ENCODE assay signal across 23 mouse cellular contexts in the genomic region with DNA sequence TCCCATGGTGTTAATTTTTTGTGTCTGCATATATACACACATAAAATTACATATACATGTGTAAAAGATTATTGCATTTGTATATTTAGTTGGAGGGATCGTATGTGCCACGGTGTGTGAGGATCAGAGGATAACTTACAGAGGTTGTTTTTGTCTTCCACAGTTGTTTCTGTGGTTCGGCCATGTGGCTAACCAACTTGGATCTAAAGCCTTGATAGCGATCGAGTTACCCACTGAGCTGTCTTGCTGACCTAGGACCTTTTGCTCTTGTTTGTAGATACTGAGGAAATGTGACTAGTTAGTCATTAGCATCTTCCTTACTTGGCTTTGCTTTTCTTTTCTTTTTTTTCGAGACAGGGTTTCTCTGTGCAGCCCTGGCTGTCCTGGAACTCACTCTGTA. TPM values are rescaled to one million over a fixed set of nuclear protein-coding genes. Genes with fewer than 3 reads are reported as not detected.
DNase-seq lines count a peak whose midpoint lies in the region; ATAC-seq and TF ChIP-seq lines count a peak whose summit lies in the region.
"Had no signal": no experiment of that assay in that cellular context is flagged by ENCODE, and none has a peak within 500 bp of the region (broad histone marks: within the 10 kb centered on the region; RNA-seq: fewer than 3 reads in every experiment).

No protein-coding gene starts in this region.

- TF ChIP-seq EP300 in liver, postnatal 0 days (IDR thresholded peaks at IDR 0.05; ENCODE audit: low read depth), result no peak
- no peak for TF ChIP-seq EP300 in MEL (IDR thresholded peaks at IDR 0.05; ENCODE audit: low read depth in 1 of 2, low read length in 2 of 2)

- no peaks in the 10 kb centered on the region for H3K27me3 ChIP-seq in liver, embryonic 13.5 days
- no peaks in the 10 kb centered on the region for H3K27me3 ChIP-seq in liver, postnatal 0 days (ENCODE audit: insufficient read depth, low read length)
- H3K27me3 ChIP-seq in MEL (ENCODE audit: control insufficient read depth in 1 of 2, insufficient read depth in 2 of 2, low read length in 2 of 2), result no peaks in the 10 kb centered on the region
- no peaks in the 10 kb centered on the region for H3K27me3 ChIP-seq in small intestine, adult 2 months (ENCODE audit: control insufficient read depth, insufficient read depth, low read length)
- H3K27me3 ChIP-seq: embryonic facial prominence, embryonic 15.5 days; heart, embryonic 15.5 days; hindbrain, embryonic 13.5 days had no signal

- peak overlapping the region; percentile 18; the same call in 1 of the 2 replicates for H3K27ac ChIP-seq in liver, embryonic 13.5 days
- no peak overlapping the region for H3K27ac ChIP-seq in liver, postnatal 0 days (ENCODE audit: low read depth)
- H3K27ac ChIP-seq in MEL (ENCODE audit: control insufficient read depth, low read depth, low read length), result peak overlapping the region; percentile 62; the same call in 1 of the 2 replicates
- peak overlapping the region; percentile 2; the same call in 1 of the 2 replicates for H3K27ac ChIP-seq in small intestine, adult 2 months (ENCODE audit: insufficient read depth, low read depth, low read length)
- H3K27ac ChIP-seq: forebrain, embryonic 10.5 days; heart, adult 2 months; heart, embryonic 15.5 days; hindbrain, embryonic 13.5 days; hindbrain, postnatal 0 days had no signal

- no peak overlapping the region for H3K9ac ChIP-seq in liver, embryonic 13.5 days
- no peak overlapping the region for H3K9ac ChIP-seq in liver, postnatal 0 days (replicated peaks)
- H3K9ac ChIP-seq in MEL (ENCODE audit: control insufficient read depth, low read depth, low read length, poor library complexity, severe bottlenecking), result no peak overlapping the region
- H3K9ac ChIP-seq: embryonic facial prominence, embryonic 15.5 days; heart, embryonic 15.5 days; hindbrain, embryonic 13.5 days had no signal

- no peak for DNase-seq in liver, embryonic 13.5 days
- no peak for DNase-seq in liver, postnatal 0 days
- DNase-seq in MEL (ENCODE audit: low read depth, low spot score), result peak; percentile 24
- no peak for DNase-seq in neural tube, embryonic 10.5 days (ENCODE audit: extremely low spot score, low spot score)
- no peak for DNase-seq in heart, adult 11 months
- DNase-seq: adrenal gland, postnatal 10 days; cerebellum, adult 11 months; cerebellum, adult 8-10 months; cerebellum, postnatal 14 days; embryo, embryonic 11 days; gastrocnemius, postnatal 10 days; heart, adult 2 months; heart, postnatal 14 days had no signal

- peaks cover 39% of the 10 kb centered on the region for H3K79me2 ChIP-seq in MEL (ENCODE audit: control insufficient read depth, insufficient read depth, low read length, poor library complexity)

- no peak overlapping the region for H3K4me2 ChIP-seq in liver, embryonic 13.5 days
- H3K4me2 ChIP-seq in liver, postnatal 0 days (ENCODE audit: low read depth, low read length), result no peak overlapping the region
- H3K4me2 ChIP-seq: embryonic facial prominence, embryonic 15.5 days; heart, embryonic 11.5 days; heart, embryonic 15.5 days; hindbrain, embryonic 13.5 days had no signal

- TF ChIP-seq POLR2A in MEL (IDR thresholded peaks at IDR 0.05; ENCODE audit: control insufficient read depth in 1 of 2, insufficient read depth in 1 of 2, low read depth in 1 of 2, low read length in 2 of 2, poor library complexity in 1 of 2), result no peak
- no peak for TF ChIP-seq POLR2A in small intestine, adult 2 months (IDR thresholded peaks at IDR 0.05; ENCODE audit: low read depth, low read length)

- no peak for TF ChIP-seq RAD21 in MEL (IDR thresholded peaks at IDR 0.05; ENCODE audit: low read depth, low read length)

- no peak overlapping the region for H3K4me3 ChIP-seq in liver, embryonic 13.5 days (replicated peaks)
- no peak overlapping the region for H3K4me3 ChIP-seq in liver, postnatal 0 days (ENCODE audit: low read depth, low read length)
- no peak overlapping the region for H3K4me3 ChIP-seq in MEL (ENCODE audit: control insufficient read depth in 1 of 2, insufficient read depth in 1 of 2, low read depth in 2 of 2, low read length in 2 of 2)
- H3K4me3 ChIP-seq in small intestine, adult 2 months (ENCODE audit: low read depth, low read length), result no peak overlapping the region
- H3K4me3 ChIP-seq: embryonic facial prominence, embryonic 15.5 days; erythroblast, embryonic 14.5 days; forebrain, embryonic 10.5 days; heart, adult 2 months; heart, embryonic 15.5 days; hindbrain, embryonic 13.5 days had no signal

- H3K4me1 ChIP-seq in liver, embryonic 13.5 days (replicated peaks), result peaks cover 94% of the 10 kb centered on the region
- peaks cover 42% of the 10 kb centered on the region for H3K4me1 ChIP-seq in liver, postnatal 0 days (ENCODE audit: insufficient read depth)
- H3K4me1 ChIP-seq in MEL (ENCODE audit: control insufficient read depth in 1 of 2, insufficient read depth in 2 of 2, low read length in 2 of 2), result peaks cover 3 to 14% of the 10 kb centered on the region in 2 experiments
- H3K4me1 ChIP-seq in small intestine, adult 2 months (ENCODE audit: control insufficient read depth, insufficient read depth, insufficient read length, low read length), result peaks cover 23% of the 10 kb centered on the region

- H3K36me3 ChIP-seq in liver, embryonic 13.5 days, result peaks cover 9% of the 10 kb centered on the region; the same call in 1 of the 2 replicates
- H3K36me3 ChIP-seq in liver, postnatal 0 days (replicated peaks; ENCODE audit: insufficient read depth, low read length), result no peaks in the 10 kb centered on the region
- H3K36me3 ChIP-seq in MEL (ENCODE audit: control insufficient read depth in 1 of 2, insufficient read depth in 2 of 2, low read length in 2 of 2), result peaks cover 2 to 16% of the 10 kb centered on the region in 2 experiments
- no peaks in the 10 kb centered on the region; the same call in none of the 2 replicates for H3K36me3 ChIP-seq in small intestine, adult 2 months (ENCODE audit: control insufficient read depth, insufficient read depth, low read length)
- H3K36me3 ChIP-seq: heart, embryonic 15.5 days; hindbrain, embryonic 13.5 days had no signal

- TF ChIP-seq CTCF in liver, postnatal 0 days (IDR thresholded peaks at IDR 0.05; ENCODE audit: low read depth), result no peak
- TF ChIP-seq CTCF in MEL (IDR thresholded peaks at IDR 0.05 in 2 of 3, conservative IDR thresholded peaks at IDR 0.05 in 1 of 3; ENCODE audit: control insufficient read depth in 1 of 3, insufficient read depth in 1 of 3, low read depth in 2 of 3, low read length in 3 of 3, poor library complexity in 1 of 3, severe bottlenecking in 1 of 3), result no peak
- TF ChIP-seq CTCF in small intestine, adult 2 months (IDR thresholded peaks at IDR 0.05; ENCODE audit: extremely low read depth, insufficient read length, insufficient replicate concordance, low read depth, low read length), result no peak

- no peak for ATAC-seq in liver, embryonic 13.5 days (ENCODE audit: low read depth)
- ATAC-seq in liver, postnatal 0 days, result no peak
- peak; percentile 38 for ATAC-seq in inflammation-experienced regulatory T-cells, adult 6 months
- ATAC-seq: forebrain, embryonic 16.5 days; hindbrain, postnatal 0 days had no signal

- no peaks in the 10 kb centered on the region for H3K9me3 ChIP-seq in liver, embryonic 13.5 days (replicated peaks)
- no peaks in the 10 kb centered on the region for H3K9me3 ChIP-seq in liver, postnatal 0 days (ENCODE audit: low read length)
- H3K9me3 ChIP-seq in MEL (replicated peaks; ENCODE audit: insufficient read depth, low read length), result no peaks in the 10 kb centered on the region
- H3K9me3 ChIP-seq: embryonic facial prominence, embryonic 15.5 days; forebrain, embryonic 10.5 days; heart, embryonic 15.5 days; hindbrain, embryonic 13.5 days had no signal

- WGBS in liver, embryonic 13.5 days (ENCODE audit: insufficient replicate concordance), result 36% methylated on average over 6 of the region's 6 CpGs
- WGBS in liver, postnatal 0 days (ENCODE audit: insufficient replicate concordance), result 64% methylated on average over 6 of the region's 6 CpGs
- WGBS in small intestine, adult 2 months, result 89% methylated on average over 6 of the region's 6 CpGs

TF ChIP-seq in MEL, 35 proteins besides CTCF, POLR2A, EP300 and RAD21 (continues in another document):
- TF ChIP-seq CHD2 (IDR thresholded peaks at IDR 0.05; ENCODE audit: low read length), result no peak
- TF ChIP-seq MAFK (IDR thresholded peaks at IDR 0.05; ENCODE audit: borderline replicate concordance, low read depth, low read length), result no peak
- TF ChIP-seq SIN3A (IDR thresholded peaks at IDR 0.05; ENCODE audit: low read length), result no peak
- TF ChIP-seq USF1 (IDR thresholded peaks at IDR 0.05; ENCODE audit: low read depth, low read length), result no peak
- no peak for TF ChIP-seq GABPA (IDR thresholded peaks at IDR 0.05; ENCODE audit: low read depth, low read length)

RNA-seq across cellular contexts. Expression of a gene that starts 9.3 kb away (rescaled TPM):
- polyA plus RNA-seq in liver, embryonic 13.5 days (2015; fragmentation: Nextera tagmentation; extraction: Ambion mirVana), result 64.2 and 70.2 TPM in 2 replicates
- polyA plus RNA-seq in liver, postnatal 0 days (2015; fragmentation: Nextera tagmentation; extraction: Ambion mirVana), result 30.3 and 33.6 TPM in 2 replicates
- 40.5 and 52.2 TPM in 2 replicates for total RNA-seq in MEL (2012; rRNA removed)
- polyA plus RNA-seq in MEL (2012; ENCODE audit: insufficient read depth in 1 of 2, insufficient read length in 2 of 2, low read depth in 1 of 2, low replicate concordance in 2 of 2, missing spikeins in 1 of 2), result 100 to 1,000 TPM in 1 of 2 experiments, not detected in 1; 161 TPM
- 10 to 100 TPM; 28.4 to 42.6 (median 35.6) TPM for polyA plus RNA-seq in inflammation-experienced regulatory T-cells, adult 6 months (2017; shearing (Covaris generic))
- 144 and 240 TPM in 2 replicates for polyA plus RNA-seq in small intestine, adult 2 months (2012; rRNA removed)

RNA-seq across cellular contexts. Expression of a gene that starts 28.6 kb away (rescaled TPM):
- polyA plus RNA-seq in liver, embryonic 13.5 days (2015; fragmentation: Nextera tagmentation; extraction: Ambion mirVana), result 8.2 and 9.9 TPM in 2 replicates
- 3.6 and 4.0 TPM in 2 replicates for polyA plus RNA-seq in liver, postnatal 0 days (2015; fragmentation: Nextera tagmentation; extraction: Ambion mirVana)
- total RNA-seq in MEL (2012; rRNA removed), result 11.8 and 19.7 TPM in 2 replicates
- polyA plus RNA-seq in MEL (2012; ENCODE audit: insufficient read depth in 1 of 2, insufficient read length in 2 of 2, low read depth in 1 of 2, low replicate concordance in 2 of 2, missing spikeins in 1 of 2), result 10 to 100 TPM in 1 of 2 experiments, not detected in 1; 17.5 TPM
- 10 to 100 TPM; 19.9 to 26.0 (median 20.8) TPM for polyA plus RNA-seq in inflammation-experienced regulatory T-cells, adult 6 months (2017; shearing (Covaris generic))
- polyA plus RNA-seq in small intestine, adult 2 months (2012; rRNA removed), result 5.6 and 6.9 TPM in 2 replicates

RNA-seq across cellular contexts. Expression of a gene that starts 56.3 kb away (rescaled TPM):
- 0.08 and 0.10 TPM in 2 replicates for polyA plus RNA-seq in liver, embryonic 13.5 days (2015; fragmentation: Nextera tagmentation; extraction: Ambion mirVana)
- polyA plus RNA-seq in liver, postnatal 0 days (2015; fragmentation: Nextera tagmentation; extraction: Ambion mirVana), result 0.08 and 0.13 TPM in 2 replicates
- not detected in 2 replicates for total RNA-seq in MEL (2012; rRNA removed)
- under 1 TPM in 1 of 2 experiments, not detected in 1; 0.10 TPM for polyA plus RNA-seq in MEL (2012; ENCODE audit: insufficient read depth in 1 of 2, insufficient read length in 2 of 2, low read depth in 1 of 2, low replicate concordance in 2 of 2, missing spikeins in 1 of 2)
- polyA plus RNA-seq in inflammation-experienced regulatory T-cells, adult 6 months (2017; shearing (Covaris generic)), result not detected
- polyA plus RNA-seq in small intestine, adult 2 months (2012; rRNA removed), result 0.38 and 2.6 TPM in 2 replicates
- total RNA-seq: gastrocnemius, postnatal 10 days had no signal
